Mouse (Mus musculus): ENCODE data around the gene Lysmd1. TPM values are rescaled to one million over a fixed set of nuclear protein-coding genes. Genes with fewer than 3 reads are reported as not detected.
"Not testable (repeated sequence)": the region's sequence is repeated elsewhere in the genome, so short reads cannot be mapped to it uniquely, and the experiment has no call there.

The Lysmd1 gene
- 10 to 100 TPM; 13.5 to 16.1 TPM for total RNA-seq (2021)
- long read RNA-seq, experiment 1, transcript Lysmd1-201 (3 exons, 2,394 nt): major isoform, 24 of 26 reads
- long read RNA-seq, experiment 1, partial matches to known transcripts: 0 of 26 reads
- long read RNA-seq, experiment 1, other reads (novel, unspliced or antisense): 2 of 26 reads
- long read RNA-seq, experiment 2, transcript Lysmd1-201 (3 exons, 2,394 nt): major isoform, 7 of 7 reads
- long read RNA-seq, experiment 2, partial matches to known transcripts: 0 of 7 reads
- long read RNA-seq, experiment 2, other reads (novel, unspliced or antisense): 0 of 7 reads

- peak; percentile 15 for TF ChIP-seq CTCF (IDR thresholded peaks at IDR 0.05)
- H3K27ac ChIP-seq: peak within 1 kb of the TSS; percentile 90
- intact Hi-C loops (cut with DNase I): no loop called here
- H3K4me3 ChIP-seq: peak within 1 kb of the TSS; percentile 67
- peak; percentile 83 to 89 for DNase-seq (ENCODE audit: extremely low spot score in 1 of 2, low spot score in 2 of 2)
These were observed at the start of gene Lysmd1, which contains the start of gene Scnm1 for GRCm38 (mm10) chr3:95133680-95134101. Gene Lysmd1 (plus strand): TSS chr3:95134088. Gene Scnm1 (minus strand): TSS chr3:95134011.

DNA sequence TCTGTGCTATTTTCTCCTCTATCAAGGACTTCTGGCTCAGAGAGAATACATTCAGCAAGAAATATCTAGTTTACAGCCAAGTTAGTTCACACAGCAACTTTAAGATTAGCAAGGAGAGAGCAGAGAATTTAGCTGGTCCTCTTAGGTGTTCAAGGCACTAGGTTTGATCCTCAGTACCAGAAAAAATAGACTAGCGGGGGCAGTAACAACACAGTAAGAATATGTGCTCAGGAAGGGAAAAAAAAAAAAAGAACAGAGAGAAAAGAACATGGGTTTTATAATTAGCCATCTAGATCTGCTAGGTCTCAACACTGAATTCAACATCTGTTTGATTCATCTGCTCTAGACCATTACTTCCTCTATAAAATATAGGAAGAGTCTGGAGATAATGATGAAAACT, 45.8 kb upstream of the Lysmd1 start:
- no peak overlapping the region for H3K4me3 ChIP-seq
- TF ChIP-seq CTCF (IDR thresholded peaks at IDR 0.05): no peak
- no peak for DNase-seq (ENCODE audit: extremely low spot score in 1 of 2, low spot score in 2 of 2)
- no peak overlapping the region; the same call in 1 of the 2 replicates for H3K27ac ChIP-seq
- intact Hi-C loops (cut with DNase I): no loop called here

GRCm38 (mm10) chr3:95100854-95101253, 33.0 kb upstream of the Lysmd1 start:
- intact Hi-C loops (cut with DNase I): no loop called here
- no peak for DNase-seq (ENCODE audit: extremely low spot score in 1 of 2, low spot score in 2 of 2)
- TF ChIP-seq CTCF (IDR thresholded peaks at IDR 0.05): no peak

GRCm38 (mm10) chr3:95105121-95105520, 28.8 kb upstream of the Lysmd1 start:
- Histone ChIP-seq H3K27ac (peak overlapping the region; percentile 89), H3K4me3 (peak overlapping the region; percentile 97)
- intact Hi-C loops (cut with DNase I): loop anchor here (2.0 kb wide), 1 partner anchor 46 kb away; no protein-coding TSS in a partner anchor
- DNase-seq (ENCODE audit: extremely low spot score in 1 of 2, low spot score in 2 of 2): peak; percentile 25 to 48
- no peak for TF ChIP-seq CTCF (IDR thresholded peaks at IDR 0.05)

More at GRCm38 (mm10) chr3:95100854-95101253, 33.0 kb upstream of the Lysmd1 start:
- Histone ChIP-seq H3K27ac (no peak overlapping the region), H3K4me3 (no peak overlapping the region)

DNA sequence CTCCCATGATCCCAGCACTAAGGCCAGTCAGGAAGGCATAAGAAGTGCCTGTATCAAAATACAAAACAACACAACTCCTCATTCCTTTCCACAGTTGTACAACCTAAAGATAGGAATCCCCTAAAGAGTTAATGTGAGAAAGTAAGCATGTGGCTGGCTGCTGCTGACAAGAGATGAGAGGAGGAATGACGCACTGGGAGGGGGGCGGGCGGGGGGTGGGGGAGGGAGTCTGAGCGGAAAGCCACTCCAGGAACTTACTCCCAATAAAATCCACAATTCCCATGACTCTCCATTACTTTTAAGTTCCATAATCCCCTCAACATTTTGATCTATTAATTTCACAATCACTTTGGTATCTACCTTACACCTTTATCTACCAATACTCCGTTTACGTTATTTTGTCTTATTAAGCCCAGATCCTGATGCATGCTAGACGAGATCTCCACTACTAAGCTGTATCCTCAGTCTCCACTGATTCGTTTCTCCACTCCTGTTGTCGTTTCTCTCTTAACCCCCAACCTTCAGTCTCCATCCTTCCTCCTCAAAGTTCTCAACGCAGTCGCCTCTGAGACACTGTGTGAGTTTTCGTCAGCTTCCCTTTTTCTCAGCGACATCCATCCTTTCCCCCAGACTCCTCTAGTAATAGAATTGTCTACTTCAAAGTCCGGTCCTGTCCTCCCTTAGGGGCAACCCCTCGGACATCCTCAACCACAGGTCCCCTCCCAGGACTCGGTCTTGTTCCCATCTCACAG, 28.1 kb upstream of the Lysmd1 start:
- no peak for DNase-seq (ENCODE audit: extremely low spot score in 1 of 2, low spot score in 2 of 2)
- H3K4me3 ChIP-seq: peak overlapping the region; percentile 97
- no peak for TF ChIP-seq CTCF (IDR thresholded peaks at IDR 0.05)
- H3K27ac ChIP-seq: peak overlapping the region; percentile 97
- intact Hi-C loops (cut with DNase I): loop anchor here (2.0 kb wide), 1 partner anchor 47 kb away; no protein-coding TSS in a partner anchor

DNA sequence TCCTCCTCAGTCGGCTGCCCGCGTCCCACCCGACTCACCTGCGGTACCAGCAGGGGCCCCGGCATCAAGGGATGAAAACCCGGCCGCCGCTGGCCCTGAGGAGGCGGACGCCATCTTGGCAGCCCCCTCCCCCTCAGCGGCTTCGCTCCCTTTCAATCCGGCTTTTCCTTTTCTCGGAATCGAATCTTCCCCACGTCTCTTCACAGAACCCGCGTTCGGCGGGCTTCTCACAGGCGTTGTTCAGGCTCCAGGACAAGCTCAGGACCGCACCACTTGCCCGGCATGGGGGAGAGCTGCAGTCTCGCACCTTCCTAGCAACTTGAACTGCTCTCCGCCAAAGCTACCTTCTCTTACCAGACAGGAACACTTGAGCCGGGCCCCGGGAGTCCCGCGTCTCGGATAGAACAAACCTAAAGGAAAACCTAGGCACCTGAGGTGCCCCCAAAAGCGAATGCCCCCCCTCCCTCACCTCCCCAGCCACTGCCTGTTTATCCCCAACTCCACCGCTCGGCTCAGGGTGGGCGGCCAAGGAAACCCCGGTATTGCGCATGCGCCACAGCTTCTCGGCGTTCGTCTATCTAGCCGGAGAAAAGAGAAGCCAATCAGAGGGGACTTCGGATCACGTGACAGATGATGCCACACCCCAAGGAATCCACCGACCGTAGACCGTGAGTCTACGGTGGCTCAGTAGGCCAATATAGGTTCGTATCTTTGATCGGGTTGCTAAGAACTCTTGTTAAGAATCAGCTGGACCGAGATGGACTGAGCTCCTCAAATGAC, 27.4 kb upstream of the Lysmd1 start, which contains the start of gene Pip5k1a:
Gene Pip5k1a (minus strand): TSS at position 593 of the 780 bp plus-strand sequence.
- Histone ChIP-seq H3K4me3 (peak within 1 kb of the TSS; percentile 97), H3K27ac (peak within 1 kb of the TSS; percentile 97)
- DNase-seq (ENCODE audit: extremely low spot score in 1 of 2, low spot score in 2 of 2): peak; percentile 96 to 97
- intact Hi-C loops (cut with DNase I): no loop called here
- TF ChIP-seq CTCF (IDR thresholded peaks at IDR 0.05): peak; percentile 22

GRCm38 (mm10) chr3:95107308-95107707, 26.6 kb upstream of the Lysmd1 start:
- peak overlapping the region; percentile 81 for H3K27ac ChIP-seq
- H3K4me3 ChIP-seq: peak overlapping the region; percentile 97
- intact Hi-C loops (cut with DNase I); DNase-seq (ENCODE audit: extremely low spot score in 1 of 2, low spot score in 2 of 2): not testable (repeated sequence)

DNA sequence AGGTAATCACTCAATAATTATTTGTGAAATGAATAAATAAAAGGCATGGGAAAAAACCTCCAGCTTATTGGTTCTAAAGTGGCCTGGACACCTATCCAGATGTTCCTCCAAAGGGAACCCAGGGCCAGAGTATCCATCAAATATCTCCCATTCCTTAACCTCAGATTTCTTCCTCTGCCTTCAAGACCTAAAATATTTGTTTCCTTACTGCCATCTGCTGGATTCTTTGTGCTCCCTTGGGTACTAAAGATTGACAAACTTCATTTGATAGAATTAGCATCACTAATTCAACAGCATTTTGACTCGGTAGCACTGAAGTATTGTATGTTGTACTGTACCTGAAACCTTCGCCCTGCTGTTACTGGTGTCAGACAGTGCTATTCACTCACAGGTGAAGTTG, 26.0 kb upstream of the Lysmd1 start:
- intact Hi-C loops (cut with DNase I): loop anchor here (1.0 kb wide), 1 partner anchor 55 kb away; no protein-coding TSS in a partner anchor

GRCm38 (mm10) chr3:95110911-95111726, 22.8 kb upstream of the Lysmd1 start, which contains the start of gene Vps72:
Gene Vps72 (plus strand): TSS chr3:95111022.
- intact Hi-C loops (cut with DNase I): no loop called here
- no peak for TF ChIP-seq CTCF (IDR thresholded peaks at IDR 0.05)
- H3K4me3 ChIP-seq: peak within 1 kb of the TSS; percentile 63
- peak within 1 kb of the TSS; percentile 92 for H3K27ac ChIP-seq
- peak; percentile 90 for DNase-seq (ENCODE audit: extremely low spot score in 1 of 2, low spot score in 2 of 2)

More for the DNA sequence above, 26.0 kb upstream of the Lysmd1 start:
- Histone ChIP-seq H3K27ac (no peak overlapping the region), H3K4me3 (no peak overlapping the region)
- peak; percentile 55 for TF ChIP-seq CTCF (IDR thresholded peaks at IDR 0.05)
- no peak for DNase-seq (ENCODE audit: extremely low spot score in 1 of 2, low spot score in 2 of 2)

- no peak overlapping the region for H3K4me3 ChIP-seq
- no peak for TF ChIP-seq CTCF (IDR thresholded peaks at IDR 0.05)
- intact Hi-C loops (cut with DNase I): no loop called here
- H3K27ac ChIP-seq: no peak overlapping the region
- no peak for DNase-seq (ENCODE audit: extremely low spot score in 1 of 2, low spot score in 2 of 2)
These were observed 21.1 kb upstream of the Lysmd1 start for GRCm38 (mm10) chr3:95112760-95113159.
